Comparison of ENCODE assay signal across 14 mouse cellular contexts in genomic region chr2:33283674-33284073, GRCm38 (mm10).
A peak's percentile ranks its signal among the peaks of the same experiment; 100 is the strongest.
DNase-seq lines count a peak whose midpoint lies in the region; ATAC-seq lines count a peak whose summit lies in the region.
"Had no signal": no experiment of that assay in that cellular context is flagged by ENCODE, and none has a peak within 500 bp of the region (broad histone marks: within the 10 kb centered on the region; RNA-seq: fewer than 3 reads in every experiment).

No protein-coding gene starts in this region.

- H3K27ac ChIP-seq in kidney, embryonic 14.5 days (ENCODE audit: low read depth, low read length): no peak overlapping the region
- 0 out of 2 replicates have a peak overlapping the region, but pooled peaks have one; percentile 45 for H3K27ac ChIP-seq in limb, embryonic 11.5 days (replicated peaks; ENCODE audit: low read depth, low read length)
- H3K27ac ChIP-seq in forebrain, embryonic 10.5 days: no peak overlapping the region
- no peak overlapping the region for H3K27ac ChIP-seq in forebrain, embryonic 14.5 days (ENCODE audit: low read depth, low read length)
- H3K27ac ChIP-seq: hindbrain, embryonic 12.5 days; limb, embryonic 12.5 days; neural tube, embryonic 13.5 days had no signal

- DNase-seq in adrenal gland, adult 2 months: peak; percentile 38
- DNase-seq in adrenal gland, postnatal 4 days (ENCODE audit: low spot score in 2 of 2): no peak
- DNase-seq in kidney, adult 11 months: peak; percentile 30
- DNase-seq in adipocyte (ENCODE audit: low spot score): peak; percentile 94
- no peak for DNase-seq in limb, embryonic 11.5 days (ENCODE audit: low spot score)
- DNase-seq in forebrain, embryonic 10.5 days (ENCODE audit: extremely low spot score, low spot score): no peak
- no peak for DNase-seq in forebrain, embryonic 14.5 days (ENCODE audit: low spot score)
- DNase-seq: cerebellum, postnatal 10 days had no signal

- no peak overlapping the region for H3K4me3 ChIP-seq in kidney, embryonic 14.5 days (ENCODE audit: low read length)
- no peak overlapping the region for H3K4me3 ChIP-seq in limb, embryonic 11.5 days (ENCODE audit: low read depth, low read length)
- H3K4me3 ChIP-seq in forebrain, embryonic 10.5 days: no peak overlapping the region
- H3K4me3 ChIP-seq in forebrain, embryonic 14.5 days (ENCODE audit: low read depth, low read length): no peak overlapping the region
- H3K4me3 ChIP-seq: erythroblast, embryonic 14.5 days; hindbrain, embryonic 12.5 days; limb, embryonic 12.5 days; neural tube, embryonic 13.5 days had no signal

- H3K36me3 ChIP-seq in kidney, embryonic 14.5 days (ENCODE audit: control insufficient read depth, insufficient read depth, low read length): no peaks in the 10 kb centered on the region
- H3K36me3 ChIP-seq in limb, embryonic 11.5 days (ENCODE audit: control insufficient read depth, insufficient read depth, low read length): no peaks in the 10 kb centered on the region
- no peaks in the 10 kb centered on the region; the same call in 1 of the 2 replicates for H3K36me3 ChIP-seq in forebrain, embryonic 10.5 days (replicated peaks)
- H3K36me3 ChIP-seq in forebrain, embryonic 14.5 days (ENCODE audit: control insufficient read depth, insufficient read depth, low read length): peaks cover 19% of the 10 kb centered on the region
- H3K36me3 ChIP-seq: limb, embryonic 12.5 days had no signal

- H3K27me3 ChIP-seq in kidney, embryonic 14.5 days (ENCODE audit: control insufficient read depth, insufficient read depth, low read length): no peaks in the 10 kb centered on the region
- H3K27me3 ChIP-seq in limb, embryonic 11.5 days (ENCODE audit: control insufficient read depth, insufficient read depth, low read length): no peaks in the 10 kb centered on the region
- H3K27me3 ChIP-seq in forebrain, embryonic 10.5 days (ENCODE audit: poor library complexity, severe bottlenecking): no peaks in the 10 kb centered on the region
- H3K27me3 ChIP-seq in forebrain, embryonic 14.5 days (replicated peaks; ENCODE audit: control insufficient read depth, insufficient read depth, low read length): no peaks in the 10 kb centered on the region
- H3K27me3 ChIP-seq: hindbrain, embryonic 12.5 days; limb, embryonic 12.5 days; neural tube, embryonic 13.5 days; Patski had no signal

- H3K4me2 ChIP-seq in kidney, embryonic 14.5 days (replicated peaks; ENCODE audit: low read depth, low read length): no peak overlapping the region
- H3K4me2 ChIP-seq in limb, embryonic 11.5 days (ENCODE audit: low read depth, severe bottlenecking): no peak overlapping the region
- H3K4me2 ChIP-seq in forebrain, embryonic 14.5 days (ENCODE audit: low read length): no peak overlapping the region
- H3K4me2 ChIP-seq: hindbrain, embryonic 12.5 days; limb, embryonic 12.5 days; neural tube, embryonic 13.5 days had no signal

- 71% methylated on average over 2 of the region's 2 CpGs for WGBS in kidney, embryonic 14.5 days
- WGBS in limb, embryonic 11.5 days: 66% methylated on average over 2 of the region's 2 CpGs
- 80% methylated on average over 2 of the region's 2 CpGs for WGBS in forebrain, embryonic 10.5 days
- 86% methylated on average over 2 of the region's 2 CpGs for WGBS in forebrain, embryonic 14.5 days

- no peak for ATAC-seq in kidney, embryonic 14.5 days (ENCODE audit: low FRiP score, low TSS enrichment)
- ATAC-seq in limb, embryonic 11.5 days (ENCODE audit: insufficient number of reproducible peaks, low FRiP score, low TSS enrichment, low read depth): no peak
- no peak for ATAC-seq in forebrain, embryonic 14.5 days
- ATAC-seq: Patski had no signal

- no peaks in the 10 kb centered on the region; the same call in 1 of the 2 replicates for H3K4me1 ChIP-seq in kidney, embryonic 14.5 days (ENCODE audit: control insufficient read depth, insufficient read depth, low read length)
- H3K4me1 ChIP-seq in limb, embryonic 11.5 days (ENCODE audit: control insufficient read depth, insufficient read depth, low read length): no peaks in the 10 kb centered on the region
- H3K4me1 ChIP-seq in forebrain, embryonic 10.5 days: no peaks in the 10 kb centered on the region
- H3K4me1 ChIP-seq in forebrain, embryonic 14.5 days (ENCODE audit: control insufficient read depth, insufficient read depth, low read length): no peaks in the 10 kb centered on the region
- H3K4me1 ChIP-seq: hindbrain, embryonic 12.5 days; neural tube, embryonic 13.5 days had no signal

- H3K9me3 ChIP-seq in kidney, embryonic 14.5 days (ENCODE audit: control insufficient read depth, low read length): peaks cover 7% of the 10 kb centered on the region; the same call in 1 of the 2 replicates
- H3K9me3 ChIP-seq in limb, embryonic 11.5 days (ENCODE audit: control insufficient read depth, low read length): no peaks in the 10 kb centered on the region
- H3K9me3 ChIP-seq in forebrain, embryonic 10.5 days: no peaks in the 10 kb centered on the region
- H3K9me3 ChIP-seq in forebrain, embryonic 14.5 days (replicated peaks; ENCODE audit: control insufficient read depth, low read length): peaks cover 8% of the 10 kb centered on the region; the same call in 1 of the 2 replicates
- H3K9me3 ChIP-seq: hindbrain, embryonic 12.5 days had no signal

- H3K9ac ChIP-seq in kidney, embryonic 14.5 days (ENCODE audit: low read depth, low read length): no peak overlapping the region
- no peak overlapping the region for H3K9ac ChIP-seq in limb, embryonic 11.5 days (ENCODE audit: low read length)
- no peak overlapping the region for H3K9ac ChIP-seq in forebrain, embryonic 14.5 days (ENCODE audit: low read length)
- H3K9ac ChIP-seq: hindbrain, embryonic 12.5 days; limb, embryonic 12.5 days; neural tube, embryonic 13.5 days had no signal

Comparison
In these comparisons a context has a peak if more than half of its experiments do, and no peak if none do; other contexts are left out.
1. DNase-seq: peak in adrenal gland, adult 2 months (single experiment), kidney, adult 11 months (single experiment) and adipocyte (single experiment); none in adrenal gland, postnatal 4 days (0 of 2), limb, embryonic 11.5 days (single experiment), forebrain, embryonic 10.5 days (single experiment) and forebrain, embryonic 14.5 days (single experiment).